Mouse (Mus musculus) intestine, embryonic 14.5 days (tissue): Measurements from ENCODE around the gene Sh3d19. TPM values are rescaled to one million over a fixed set of nuclear protein-coding genes. Genes with fewer than 3 reads are reported as not detected.
A peak's percentile ranks its signal among the peaks of the same experiment; 100 is the strongest.

Experiments
- ATAC-seq: fragments of 200-750 bp; cut with Nextera tagmentation; replicated peaks from 2 replicates; pipeline ENCODE4 v1.8.0; 2017; ENCODE audit warnings: low read depth, moderate number of reproducible peaks, moderate TSS enrichment, moderate library complexity; ENCODE audit not compliant: low FRiP score, low TSS enrichment
- DNase-seq: peaks from one replicate; pipeline ENCODE4 v3.0.0-alpha.2; 2018; ENCODE audit warnings: low spot score
- H3K27ac ChIP-seq: fragments of 300-500 bp; sonication (generic); 2 replicates; pipeline ENCODE4 v1.5.1; 2014; ENCODE audit warnings: low read depth, mild to moderate bottlenecking, control low read depth
- H3K27me3 ChIP-seq: fragments of 300-500 bp; sonication (generic); replicated peaks from 2 replicates; pipeline ENCODE4 v1.6.1; 2014; ENCODE audit warnings: low read length, control low read depth; ENCODE audit not compliant: control insufficient read depth, insufficient read depth
- H3K36me3 ChIP-seq: fragments of 300-500 bp; sonication (generic); 2 replicates; pipeline ENCODE4 v1.6.1; 2014; ENCODE audit warnings: low read length, control low read depth; ENCODE audit not compliant: control insufficient read depth, insufficient read depth
- H3K4me1 ChIP-seq: fragments of 300-500 bp; sonication (generic); replicated peaks from 2 replicates; pipeline ENCODE4 v1.6.1; 2014; ENCODE audit warnings: low read length, control low read depth, mixed read lengths; ENCODE audit not compliant: control insufficient read depth, insufficient read depth
- H3K4me2 ChIP-seq: fragments of 300-500 bp; sonication (generic); 2 replicates; pipeline ENCODE4 v1.6.1; 2014; ENCODE audit warnings: low read length
- H3K4me3 ChIP-seq: fragments of 300-500 bp; sonication (generic); 2 replicates; pipeline ENCODE4 v1.5.1; 2014; ENCODE audit warnings: low read depth, low read length, control low read depth, mixed read lengths
- H3K9ac ChIP-seq: fragments of 300-500 bp; sonication (generic); 2 replicates; pipeline ENCODE4 v1.6.1; 2014; ENCODE audit warnings: mild to moderate bottlenecking, low read length
- H3K9me3 ChIP-seq: fragments of 300-500 bp; sonication (generic); 2 replicates; pipeline ENCODE4 v1.6.1; 2016; ENCODE audit warnings: low read length, control low read depth; ENCODE audit not compliant: control insufficient read depth
- WGBS: fragments of 180-500 bp; shearing (Covaris S2); extraction: QIAGEN DNeasy Blood & Tissue Kit; methylation state at CpG from one replicate; pipeline ENCODE4 v1.1.7; 2014; 5-methylcytosine and 5-hydroxymethylcytosine counted together
- polyA plus RNA-seq: library from polyadenylated mRNA; unstranded; fragments of >200 nt; fragmentation: Nextera tagmentation; extraction: Ambion mirVana; gene quantifications from 2 replicates; pipeline ENCODE4 v1.2.1, GENCODE M21; 2014

Sh3d19 gene
- polyA plus RNA-seq, 1 experiment from 2014 or later, result 55.4 TPM

DNA sequence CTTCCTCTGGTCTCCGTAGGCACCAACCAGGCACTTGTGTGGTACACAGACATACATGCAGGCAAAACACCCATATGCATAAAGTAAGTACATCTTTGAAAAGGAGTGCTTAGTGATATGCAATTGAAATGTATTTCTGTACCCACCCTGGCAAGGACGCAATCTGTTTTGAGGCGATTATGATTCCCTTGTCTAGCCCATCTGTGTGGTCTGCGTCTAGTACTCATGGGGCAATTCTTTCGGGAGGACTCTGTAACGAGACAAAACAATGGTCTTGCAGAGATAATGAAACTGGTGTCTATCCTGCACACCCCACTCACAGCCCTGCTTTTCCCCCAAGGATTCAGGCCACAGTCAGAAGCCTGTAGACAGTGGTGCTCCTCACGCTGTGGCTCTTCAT lies 141.9 kb downstream of the Sh3d19 start:
- no peak overlapping the region for H3K27ac ChIP-seq
- H3K4me2 ChIP-seq, result no peak overlapping the region
- DNase-seq, result no peak
- H3K9ac ChIP-seq, result no peak overlapping the region
- no peak for ATAC-seq
- no peaks in the 10 kb centered on the region for H3K27me3 ChIP-seq
- peaks cover 7% of the 10 kb centered on the region; the same call in 1 of the 2 replicates for H3K4me1 ChIP-seq
- H3K4me3 ChIP-seq, result no peak overlapping the region
- 86% methylated on average over 7 of the region's 7 CpGs for WGBS
- H3K9me3 ChIP-seq, result peaks cover 7% of the 10 kb centered on the region; the same call in 1 of the 2 replicates
- H3K36me3 ChIP-seq, result peaks cover 35% of the 10 kb centered on the region

DNA sequence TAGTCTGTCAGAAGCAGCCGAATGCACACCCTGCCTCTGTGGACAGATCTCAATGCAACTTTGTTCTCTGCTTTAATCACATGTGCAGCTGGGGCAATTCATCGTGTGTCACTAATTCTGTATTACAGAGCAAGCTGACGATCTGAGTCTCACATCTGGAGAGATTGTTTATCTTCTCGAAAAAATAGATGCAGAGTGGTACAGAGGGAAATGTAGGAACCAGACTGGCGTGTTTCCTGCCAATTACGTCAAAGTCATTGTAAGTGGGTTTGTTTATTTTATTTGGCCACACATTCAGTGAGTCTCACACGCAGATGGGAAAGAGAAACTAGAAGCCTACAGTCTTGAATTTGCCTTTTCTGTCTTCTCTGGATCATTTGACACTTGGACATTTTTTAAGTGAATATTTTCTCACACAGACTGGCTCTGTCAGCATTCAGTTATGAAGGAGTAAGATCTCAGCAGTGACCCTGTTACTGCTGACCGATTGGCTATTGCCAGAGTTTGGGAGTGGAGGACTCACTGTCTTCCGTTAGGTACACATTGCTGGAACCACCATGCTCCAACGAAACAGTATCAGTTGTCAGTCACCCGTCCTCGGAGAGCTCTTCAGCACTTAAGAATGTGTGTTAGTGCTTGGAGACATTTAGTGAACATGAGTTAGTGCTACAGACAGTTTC lies 143.9 kb downstream of the Sh3d19 start:
- ATAC-seq, result no peak
- whole genome bisulfite sequencing, result 30% methylated on average over 12 of the region's 12 CpGs

DNA sequence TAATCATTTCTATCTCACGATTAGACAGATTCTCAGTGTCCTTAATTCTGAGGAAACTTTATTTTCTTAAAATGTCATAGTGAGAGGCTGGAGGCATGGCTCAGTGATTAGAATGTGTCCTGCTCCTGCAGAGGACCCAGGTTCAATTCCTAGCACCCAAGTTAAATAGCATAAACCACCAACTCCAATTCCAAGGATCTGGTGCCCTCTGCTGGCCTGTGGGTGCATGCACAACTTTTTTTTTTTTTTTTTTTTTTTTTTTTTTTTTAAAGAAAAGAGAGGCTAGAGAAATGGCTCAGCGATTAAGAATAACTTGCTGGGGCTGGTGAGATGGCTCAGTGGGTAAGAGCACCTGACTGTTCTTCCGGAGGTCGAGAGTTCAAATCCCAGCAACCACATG lies 146.0 kb downstream of the Sh3d19 start:
- peaks cover 8% of the 10 kb centered on the region; the same call in 1 of the 2 replicates for H3K9me3 ChIP-seq
- H3K9ac ChIP-seq, result no peak overlapping the region
- no peak overlapping the region for H3K27ac ChIP-seq
- no peak for DNase-seq
- 83% methylated on average over 4 of the region's 4 CpGs for WGBS
- no peak for ATAC-seq
- peaks cover 3% of the 10 kb centered on the region; the same call in 1 of the 2 replicates for H3K4me1 ChIP-seq
- H3K4me2 ChIP-seq, result no peak overlapping the region
- no peaks in the 10 kb centered on the region for H3K27me3 ChIP-seq
- H3K36me3 ChIP-seq, result peaks cover 43% of the 10 kb centered on the region
- no peak overlapping the region for H3K4me3 ChIP-seq

More for the DNA sequence above, 143.9 kb downstream of the Sh3d19 start:
- Histone ChIP-seq H3K4me2 (peak overlapping the region; percentile 1), H3K27ac (peak overlapping the region; percentile 52; the same call in 1 of the 2 replicates), H3K9me3 (peaks cover 7% of the 10 kb centered on the region; the same call in 1 of the 2 replicates), H3K27me3 (no peaks in the 10 kb centered on the region), H3K36me3 (peaks cover 34% of the 10 kb centered on the region), H3K4me3 (no peak overlapping the region), H3K4me1 (peaks cover 6% of the 10 kb centered on the region; the same call in 1 of the 2 replicates), H3K9ac (no peak overlapping the region)
- no peak for DNase-seq

DNA sequence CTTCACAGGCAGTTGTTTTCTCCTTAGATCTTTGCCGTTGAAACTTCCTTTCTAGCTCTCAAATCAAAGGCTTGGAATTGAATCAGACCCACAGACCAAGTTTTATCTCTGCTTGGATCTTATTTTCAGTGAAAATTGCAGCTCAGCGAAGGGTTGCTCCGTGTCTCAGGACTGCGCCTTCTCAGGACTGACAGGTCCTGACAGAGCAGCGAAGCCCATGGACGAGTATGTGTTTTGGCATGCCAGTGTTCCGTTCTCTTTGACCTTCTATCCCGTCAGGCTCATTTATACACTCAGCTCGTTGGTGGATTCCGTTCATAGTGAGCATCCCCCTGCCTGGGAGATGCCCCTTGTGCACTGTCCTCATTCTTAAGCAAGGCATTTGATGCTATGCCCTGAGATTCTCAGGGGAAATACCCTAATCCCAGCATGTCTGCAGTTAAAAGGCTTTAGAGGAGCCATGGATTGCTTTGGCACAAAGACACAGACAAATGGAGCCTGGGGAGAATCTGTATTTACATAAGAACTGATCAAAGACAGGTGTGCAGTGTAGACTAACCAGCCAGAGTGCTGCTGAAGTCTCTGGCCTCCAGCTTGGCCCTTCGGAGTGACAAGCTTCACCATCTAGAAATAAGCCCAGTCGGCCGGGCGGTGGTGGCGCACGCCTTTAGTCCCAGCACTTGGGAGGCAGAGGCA lies 148.5 kb downstream of the Sh3d19 start:
- Histone ChIP-seq H3K27me3 (no peaks in the 10 kb centered on the region), H3K27ac (no peak overlapping the region), H3K36me3 (peaks cover 51% of the 10 kb centered on the region), H3K4me1 (peaks cover 3% of the 10 kb centered on the region; the same call in 1 of the 2 replicates), H3K4me3 (no peak overlapping the region), H3K9ac (no peak overlapping the region), H3K9me3 (peaks cover 11% of the 10 kb centered on the region; the same call in 1 of the 2 replicates), H3K4me2 (no peak overlapping the region)
- 59% methylated on average over 16 of the region's 16 CpGs for WGBS
- DNase-seq (no peak), ATAC-seq (no peak)

DNA sequence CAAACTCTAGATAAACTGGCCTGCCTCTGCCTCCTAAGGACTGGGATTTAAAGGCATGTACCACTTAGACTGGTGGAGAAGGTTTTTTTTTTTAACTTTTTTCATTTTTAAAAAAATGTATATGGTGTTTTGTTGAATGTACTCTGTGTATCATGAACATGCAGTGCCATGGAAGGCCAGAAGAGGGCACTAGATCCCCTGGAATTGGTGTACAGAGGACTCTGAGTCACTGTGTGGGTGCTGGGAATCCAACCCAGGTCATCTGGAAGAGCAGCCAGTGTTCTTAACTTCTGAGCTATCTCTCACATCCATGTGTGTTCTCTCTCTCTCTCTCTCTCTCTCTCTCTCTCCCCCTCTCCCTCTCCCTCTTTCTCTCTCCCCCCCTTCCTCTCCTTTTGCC lies 151.2 kb downstream of the Sh3d19 start:
- H3K9me3 ChIP-seq, result 0 out of 2 replicates have a peak, but pooled peaks cover 4% of the 10 kb centered on the region
- ATAC-seq, result no peak

DNA sequence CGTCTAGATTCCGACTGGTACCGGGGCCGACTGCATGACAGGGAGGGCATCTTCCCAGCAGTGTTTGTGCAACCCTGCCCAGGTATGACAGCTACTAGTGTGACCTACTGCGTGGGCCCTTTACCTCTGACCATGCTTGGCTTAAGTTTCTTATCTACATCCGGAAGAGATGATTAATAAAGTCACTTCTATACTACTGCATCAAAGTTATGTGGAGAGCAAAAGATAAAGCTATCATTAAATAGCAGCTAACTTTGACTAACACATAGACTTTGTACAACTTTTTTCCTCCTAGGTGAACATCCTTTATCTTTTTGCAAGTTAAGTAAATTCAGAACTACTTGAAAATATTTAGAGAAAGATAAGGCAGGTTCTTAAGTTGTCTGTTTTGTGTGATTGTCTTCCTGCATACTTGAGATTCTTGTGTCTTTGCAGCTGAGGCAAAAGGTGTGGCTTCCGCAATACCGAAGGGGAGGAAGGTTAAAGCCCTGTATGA lies 152.4 kb downstream of the Sh3d19 start:
- DNase-seq, result no peak
- no peak overlapping the region for H3K9ac ChIP-seq
- ATAC-seq, result no peak
- H3K4me1 ChIP-seq, result no peaks in the 10 kb centered on the region
- 62% methylated on average over 8 of the region's 8 CpGs for WGBS
- no peaks in the 10 kb centered on the region for H3K27me3 ChIP-seq
- peaks cover 65% of the 10 kb centered on the region for H3K36me3 ChIP-seq
- H3K4me3 ChIP-seq, result no peak overlapping the region
- no peak overlapping the region for H3K27ac ChIP-seq
- no peak overlapping the region for H3K4me2 ChIP-seq
- 0 out of 2 replicates have a peak, but pooled peaks cover 4% of the 10 kb centered on the region for H3K9me3 ChIP-seq

More for the DNA sequence above, 151.2 kb downstream of the Sh3d19 start:
- no peak overlapping the region for H3K27ac ChIP-seq
- H3K9ac ChIP-seq, result no peak overlapping the region
- no peak for DNase-seq
- no peak overlapping the region for H3K4me3 ChIP-seq
- H3K27me3 ChIP-seq, result no peaks in the 10 kb centered on the region
- peaks cover 58% of the 10 kb centered on the region for H3K36me3 ChIP-seq
- H3K4me1 ChIP-seq, result no peaks in the 10 kb centered on the region
- no peak overlapping the region for H3K4me2 ChIP-seq

DNA sequence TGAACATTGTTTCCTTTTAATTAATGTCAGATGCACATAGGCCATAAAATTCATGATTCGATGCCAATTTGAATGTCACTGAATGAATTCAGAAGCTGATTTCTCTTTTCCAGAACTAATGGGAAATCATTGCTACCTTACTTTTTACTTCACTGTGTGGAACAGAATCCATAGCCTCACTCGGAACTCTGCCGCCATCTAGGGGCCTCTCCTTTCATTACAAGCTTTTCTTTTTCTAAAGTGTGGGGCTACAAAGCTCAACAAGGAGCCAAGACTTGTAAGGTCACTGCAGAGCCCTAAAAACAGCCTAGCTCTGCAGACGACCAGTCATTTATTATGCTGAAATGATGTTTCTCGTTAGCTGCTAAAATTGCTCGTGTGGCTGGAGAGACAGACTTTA lies 158.8 kb downstream of the Sh3d19 start:
- WGBS, result 15% methylated on average over 6 of the region's 6 CpGs
- H3K9ac ChIP-seq, result no peak overlapping the region
- no peaks in the 10 kb centered on the region for H3K27me3 ChIP-seq
- peak; percentile 84 for DNase-seq
- no peaks in the 10 kb centered on the region for H3K4me1 ChIP-seq
- H3K9me3 ChIP-seq, result no peaks in the 10 kb centered on the region
- no peak overlapping the region for H3K4me2 ChIP-seq
- no peak overlapping the region for H3K27ac ChIP-seq
- no peak overlapping the region for H3K4me3 ChIP-seq
- ATAC-seq, result no peak
- H3K36me3 ChIP-seq, result peaks cover 44% of the 10 kb centered on the region

DNA sequence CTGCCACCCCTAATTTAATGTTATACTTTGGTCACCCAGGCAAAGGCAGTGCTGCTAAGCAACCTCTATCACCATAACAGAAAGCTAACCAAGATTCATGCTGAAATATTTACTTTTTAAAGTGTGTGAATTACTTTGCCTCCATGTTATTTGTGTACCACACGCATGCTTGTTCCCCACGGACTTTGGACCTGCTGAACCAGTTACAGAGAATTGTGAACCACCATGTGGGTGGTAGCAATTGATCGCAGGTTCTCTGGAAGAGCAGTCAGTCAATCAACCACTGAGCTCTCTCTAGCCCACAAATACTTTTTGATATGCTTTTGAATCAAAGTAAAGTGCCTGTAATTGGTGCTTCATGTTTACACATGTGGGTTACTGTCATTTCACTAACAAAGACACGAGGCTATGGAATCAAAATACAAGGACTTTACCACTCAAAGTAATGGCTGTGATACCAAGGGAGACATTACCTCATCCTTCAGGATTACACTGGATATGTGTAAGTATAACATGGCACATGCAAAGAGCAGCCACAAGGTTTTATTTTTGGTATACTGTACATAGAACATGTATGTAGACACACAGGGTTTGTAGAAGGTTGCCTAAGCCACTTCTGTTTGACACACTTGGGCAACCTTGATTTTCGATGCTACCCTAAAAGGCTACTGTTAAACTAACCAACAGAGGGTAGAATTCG lies 164.2 kb downstream of the Sh3d19 start:
- Histone ChIP-seq H3K9me3 (no peaks in the 10 kb centered on the region), H3K36me3 (peaks cover 68% of the 10 kb centered on the region), H3K4me3 (no peak overlapping the region), H3K4me2 (no peak overlapping the region), H3K9ac (no peak overlapping the region), H3K27me3 (no peaks in the 10 kb centered on the region), H3K4me1 (no peaks in the 10 kb centered on the region), H3K27ac (no peak overlapping the region)
- 90% methylated on average over 6 of the region's 6 CpGs for WGBS
- DNase-seq (no peak), ATAC-seq (no peak)
